Mouse (Mus musculus): ENCODE data around the gene Ldlrad1. TPM values are rescaled to one million over a fixed set of nuclear protein-coding genes. Genes with fewer than 3 reads are reported as not detected.

The Ldlrad1 gene
- polyA plus RNA-seq, 3 experiments from 2014 or later: 0.57 TPM; not detected in 2

Other genes with a start within 250 kb of the Ldlrad1 start
- gene Mrpl37, start 142.3 kb upstream of the Ldlrad1 start, polyA plus RNA-seq (2017; shearing (Covaris generic)): 10 to 100 TPM; 38.2 to 53.0 (median 44.6) TPM
- 10 to 100 TPM in 1 of 3 experiments, 1 to 10 TPM in 2; 5.4 to 10.4 (median 7.5) TPM for gene Cyb5rl, start 142.2 kb upstream of the Ldlrad1 start, polyA plus RNA-seq (2017; shearing (Covaris generic))
- gene Cdcp2, start 112.3 kb upstream of the Ldlrad1 start, polyA plus RNA-seq (2017; shearing (Covaris generic)): not detected
- gene Tmem59, start 30.8 kb upstream of the Ldlrad1 start, polyA plus RNA-seq (2017; shearing (Covaris generic)): 100 to 1,000 TPM; 391 to 444 (median 391) TPM
- 10 to 100 TPM; 13.6 to 25.2 (median 13.7) TPM for gene Tceanc2, start 30.1 kb upstream of the Ldlrad1 start, polyA plus RNA-seq (2017; shearing (Covaris generic))
- gene Lrrc42, start 44.4 kb downstream of the Ldlrad1 start, polyA plus RNA-seq (2017; shearing (Covaris generic)): 10 to 100 TPM; 18.8 to 25.8 (median 24.0) TPM
- gene Hspb11, start 44.4 kb downstream of the Ldlrad1 start, polyA plus RNA-seq (2017; shearing (Covaris generic)): 10 to 100 TPM; 25.5 to 30.0 (median 25.5) TPM
- not detected for gene Dio1, start 98.0 kb downstream of the Ldlrad1 start, polyA plus RNA-seq (2017; shearing (Covaris generic))
- gene Yipf1, start 105.2 kb downstream of the Ldlrad1 start, polyA plus RNA-seq (2017; shearing (Covaris generic)): 100 to 1,000 TPM in 2 of 3 experiments, 10 to 100 TPM in 1; 84.1 to 102 (median 101) TPM
- gene Ndc1, start 158.6 kb downstream of the Ldlrad1 start, polyA plus RNA-seq (2017; shearing (Covaris generic)): 10 to 100 TPM in 1 of 3 experiments, 1 to 10 TPM in 2; 3.7 to 10.5 (median 4.3) TPM
- gene Glis1, start 225.4 kb downstream of the Ldlrad1 start, polyA plus RNA-seq (2017; shearing (Covaris generic)): under 1 TPM in 1 of 3 experiments, not detected in 2; 0.30 TPM